Mouse (Mus musculus) brain, embryonic 14.5 days (tissue): ENCODE measurements around the gene Rufy1.

Source experiments
- CTCF ChIP-seq: fragments of 200-500 bp; IDR thresholded peaks from 2 replicates; pipeline ENCODE4 v1.5.1; 2012; ENCODE audit warnings: inconsistent platforms, mild to moderate bottlenecking, moderate library complexity, borderline replicate concordance; ENCODE audit not compliant: insufficient read depth, insufficient read length; ENCODE audit errors: extremely low read depth
- POLR2A ChIP-seq: fragments of 200-500 bp; IDR thresholded peaks from 2 replicates; pipeline ENCODE4 v1.6.1; 2012; ENCODE audit warnings: mild to moderate bottlenecking, inconsistent platforms, borderline replicate concordance; ENCODE audit not compliant: poor library complexity, insufficient read depth, insufficient read length, severe bottlenecking; ENCODE audit errors: extremely low read depth

GRCm38 (mm10) chr11:50377892-50378684 is 52.8 kb downstream of the Rufy1 start:
- TF ChIP-seq CTCF: peak; percentile 67
- no peak; the same call in 1 of the 2 replicates for TF ChIP-seq POLR2A
